ENCODE assay signal across 8 mouse cellular contexts in the genomic region with DNA sequence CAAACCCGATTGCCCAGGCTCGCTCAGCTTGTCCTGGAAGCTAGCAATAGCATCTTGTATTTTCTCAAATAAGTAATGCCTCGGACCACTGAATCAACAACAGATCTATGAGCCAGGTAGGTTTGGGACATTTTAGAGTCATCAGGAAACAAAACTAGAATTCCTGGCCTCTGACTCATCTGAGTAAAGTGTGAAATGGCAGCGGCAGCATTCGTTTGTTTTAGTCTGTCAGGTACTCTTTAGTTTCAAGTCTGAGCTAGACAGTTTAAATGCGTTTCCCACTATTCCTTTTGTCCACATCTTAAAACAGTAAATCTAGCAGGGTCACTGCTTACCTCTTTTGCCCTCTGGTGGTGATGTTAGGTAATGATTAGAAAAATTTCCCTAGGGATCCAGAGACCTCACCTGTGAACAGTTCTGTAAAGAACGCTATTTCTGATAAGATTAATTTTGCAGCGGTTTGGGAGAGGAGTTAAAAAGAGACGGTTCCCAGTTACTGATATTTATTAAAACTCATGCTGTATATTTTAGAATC. TPM values are rescaled to one million over a fixed set of nuclear protein-coding genes. Genes with fewer than 3 reads are reported as not detected.
DNase-seq lines count a peak whose midpoint lies in the region; ATAC-seq and TF ChIP-seq lines count a peak whose summit lies in the region.

No protein-coding gene starts in this region.

- no peak for ATAC-seq in liver, embryonic 11.5 days (replicated peaks; ENCODE audit: low FRiP score)
- ATAC-seq in neural tube, embryonic 11.5 days (ENCODE audit: insufficient read depth, low FRiP score, low TSS enrichment): no peak

- H3K4me2 ChIP-seq in liver, embryonic 11.5 days: peak overlapping the region; percentile 79
- peak overlapping the region; percentile 79 for H3K4me2 ChIP-seq in neural tube, embryonic 11.5 days (ENCODE audit: low read depth)

- H3K4me1 ChIP-seq in thymus, adult 2 months (replicated peaks; ENCODE audit: control insufficient read depth, insufficient read depth, low read length): peaks cover 2% of the 10 kb centered on the region; the same call in 1 of the 2 replicates
- peaks cover 37% of the 10 kb centered on the region for H3K4me1 ChIP-seq in hindbrain, embryonic 10.5 days (replicated peaks)
- peaks cover 15% of the 10 kb centered on the region for H3K4me1 ChIP-seq in liver, embryonic 11.5 days (replicated peaks; ENCODE audit: control insufficient read depth, insufficient read depth, low read length)
- H3K4me1 ChIP-seq in neural tube, embryonic 11.5 days (ENCODE audit: control insufficient read depth, insufficient read depth, low read length): no peaks in the 10 kb centered on the region

- 27% methylated on average over 9 of the region's 9 CpGs for WGBS in thymus, adult 2 months
- 26% methylated on average over 9 of the region's 9 CpGs for WGBS in hindbrain, embryonic 10.5 days
- 10% methylated on average over 9 of the region's 9 CpGs for WGBS in liver, embryonic 11.5 days
- 23% methylated on average over 9 of the region's 9 CpGs for WGBS in neural tube, embryonic 11.5 days

- peak; percentile 18 for DNase-seq in thymus, adult 2 months
- no peak for DNase-seq in thymus, adult 18-20 months
- peak; percentile 86 for DNase-seq in embryo, embryonic 10.5 days (ENCODE audit: low spot score)
- peak; percentile 12 for DNase-seq in hindbrain, embryonic 10.5 days (ENCODE audit: low spot score)
- no peak for DNase-seq in liver, embryonic 11.5 days (ENCODE audit: low spot score)
- DNase-seq in neural tube, embryonic 11.5 days (ENCODE audit: low spot score): peak; percentile 41
- no peak for DNase-seq in frontal cortex, postnatal 10 days (ENCODE audit: low spot score in 2 of 2)
- no peak for DNase-seq in adrenal gland, adult 18-20 months (ENCODE audit: low spot score in 2 of 2)

- TF ChIP-seq POLR2A in thymus, adult 2 months (IDR thresholded peaks at IDR 0.05; ENCODE audit: control insufficient read depth, extremely low read depth, insufficient read depth, low read length, poor library complexity): no peak

- H3K27me3 ChIP-seq in thymus, adult 2 months (ENCODE audit: control insufficient read depth, insufficient read depth, low read length): no peaks in the 10 kb centered on the region
- H3K27me3 ChIP-seq in hindbrain, embryonic 10.5 days (ENCODE audit: insufficient read depth, poor library complexity, severe bottlenecking): no peaks in the 10 kb centered on the region
- no peaks in the 10 kb centered on the region for H3K27me3 ChIP-seq in liver, embryonic 11.5 days (replicated peaks; ENCODE audit: control insufficient read depth, insufficient read depth, low read length)
- H3K27me3 ChIP-seq in neural tube, embryonic 11.5 days (ENCODE audit: control insufficient read depth, insufficient read depth, low read length): no peaks in the 10 kb centered on the region

- TF ChIP-seq CTCF in thymus, adult 2 months (IDR thresholded peaks at IDR 0.05; ENCODE audit: borderline replicate concordance, control insufficient read depth, extremely low read depth, insufficient read depth, low read length, poor library complexity): no peak

- H3K36me3 ChIP-seq in thymus, adult 2 months (ENCODE audit: control insufficient read depth, insufficient read depth, low read length): peaks cover 24% of the 10 kb centered on the region
- peaks cover 33% of the 10 kb centered on the region for H3K36me3 ChIP-seq in hindbrain, embryonic 10.5 days
- peaks cover 19% of the 10 kb centered on the region for H3K36me3 ChIP-seq in liver, embryonic 11.5 days (ENCODE audit: control insufficient read depth, insufficient read depth, low read length)
- H3K36me3 ChIP-seq in neural tube, embryonic 11.5 days (ENCODE audit: control insufficient read depth, insufficient read depth, low read length): peaks cover 7% of the 10 kb centered on the region

- no peaks in the 10 kb centered on the region for H3K9me3 ChIP-seq in hindbrain, embryonic 10.5 days
- no peaks in the 10 kb centered on the region for H3K9me3 ChIP-seq in liver, embryonic 11.5 days (ENCODE audit: control insufficient read depth, low read length)
- no peaks in the 10 kb centered on the region for H3K9me3 ChIP-seq in neural tube, embryonic 11.5 days (ENCODE audit: control insufficient read depth, low read length)

- H3K9ac ChIP-seq in liver, embryonic 11.5 days (ENCODE audit: low read depth, low read length): peak overlapping the region; percentile 99
- H3K9ac ChIP-seq in neural tube, embryonic 11.5 days (ENCODE audit: low read length): no peak overlapping the region; the same call in 1 of the 2 replicates

- no peak overlapping the region for H3K27ac ChIP-seq in thymus, adult 2 months (ENCODE audit: control insufficient read depth, insufficient read depth, low read length)
- H3K27ac ChIP-seq in hindbrain, embryonic 10.5 days: no peak overlapping the region
- no peak overlapping the region for H3K27ac ChIP-seq in liver, embryonic 11.5 days (ENCODE audit: low read depth, low read length)
- H3K27ac ChIP-seq in neural tube, embryonic 11.5 days (ENCODE audit: low read depth, low read length): no peak overlapping the region

- H3K4me3 ChIP-seq in thymus, adult 2 months (ENCODE audit: control insufficient read depth, insufficient read depth, low read length): no peak overlapping the region
- peak overlapping the region; percentile 98 for H3K4me3 ChIP-seq in hindbrain, embryonic 10.5 days
- peak overlapping the region; percentile 96 for H3K4me3 ChIP-seq in liver, embryonic 11.5 days (ENCODE audit: low read depth, low read length)
- peak overlapping the region; percentile 99 for H3K4me3 ChIP-seq in neural tube, embryonic 11.5 days (ENCODE audit: low read depth, low read length)

RNA-seq across cellular contexts. Expression of gene Nup50, which starts 1.6 kb away (rescaled TPM):
- 17.7 and 20.0 TPM in 2 replicates for polyA plus RNA-seq in thymus, adult 2 months (2012; rRNA removed)
- polyA plus RNA-seq in hindbrain, embryonic 10.5 days (2016; fragmentation: Nextera tagmentation; extraction: Ambion mirVana): 62.0 and 69.7 TPM in 2 replicates
- polyA plus RNA-seq in liver, embryonic 11.5 days (2014; fragmentation: Nextera tagmentation; extraction: Ambion mirVana): 56.7 and 57.3 TPM in 2 replicates
- 61.5 and 63.4 TPM in 2 replicates for polyA plus RNA-seq in neural tube, embryonic 11.5 days (2014; fragmentation: Nextera tagmentation; extraction: Ambion mirVana)
- 10 to 100 TPM; 41.0 to 45.8 TPM for total RNA-seq in adrenal gland, adult 18-20 months (2021)

RNA-seq across cellular contexts. Expression of gene Gm29666, which starts 5.0 kb away (rescaled TPM):
- 1.0 and 1.3 TPM in 2 replicates for polyA plus RNA-seq in thymus, adult 2 months (2012; rRNA removed)
- polyA plus RNA-seq in hindbrain, embryonic 10.5 days (2016; fragmentation: Nextera tagmentation; extraction: Ambion mirVana): 0.90 and 1.2 TPM in 2 replicates
- polyA plus RNA-seq in liver, embryonic 11.5 days (2014; fragmentation: Nextera tagmentation; extraction: Ambion mirVana): 1.2 and 1.8 TPM in 2 replicates
- polyA plus RNA-seq in neural tube, embryonic 11.5 days (2014; fragmentation: Nextera tagmentation; extraction: Ambion mirVana): 0.77 and 0.81 TPM in 2 replicates
- total RNA-seq in adrenal gland, adult 18-20 months (2021): under 1 TPM; 0.16 to 0.17 TPM

Comparison
In these comparisons a context has a peak if more than half of its experiments do, and no peak if none do; other contexts are left out.
1. DNase-seq: peak in thymus, adult 2 months (single experiment), embryo, embryonic 10.5 days (single experiment), hindbrain, embryonic 10.5 days (single experiment) and neural tube, embryonic 11.5 days (single experiment); none in thymus, adult 18-20 months (0 of 2), liver, embryonic 11.5 days (single experiment), frontal cortex, postnatal 10 days (0 of 2) and adrenal gland, adult 18-20 months (0 of 2).